Mouse (Mus musculus): Measurements from ENCODE around the gene Fbxw25. TPM values are rescaled to one million over a fixed set of nuclear protein-coding genes. Genes with fewer than 3 reads are reported as not detected.
A peak's percentile ranks its signal among the peaks of the same experiment; 100 is the strongest.
"Not testable (repeated sequence)": the region's sequence is repeated elsewhere in the genome, so short reads cannot be mapped to it uniquely, and the experiment has no call there.

Fbxw25 gene
- not detected for total RNA-seq (2021)
- not detected in 2 replicates for polyA plus RNA-seq (2012; rRNA removed)
- long read RNA-seq: 0 reads

DNA sequence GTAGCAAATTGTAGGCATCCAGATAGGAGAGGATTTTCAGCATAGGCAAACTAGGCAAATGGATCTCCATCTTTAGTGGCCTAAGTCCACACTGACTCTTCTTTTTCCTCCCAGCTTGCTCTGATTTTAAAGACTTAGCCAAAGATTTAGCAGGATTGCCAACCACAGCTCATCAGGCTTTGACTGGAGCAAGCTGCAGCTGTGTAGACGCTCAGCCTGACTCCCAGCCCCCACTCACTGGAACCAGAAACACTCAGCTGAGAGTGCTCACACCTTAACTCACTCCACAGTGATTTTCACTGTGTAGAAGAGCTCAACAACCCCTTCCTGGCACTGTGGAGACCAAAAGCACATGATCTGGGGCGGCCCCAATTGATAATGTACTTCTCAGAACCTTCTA lies at the start of gene Fbxw25:
TSS of gene Fbxw25 (minus strand) at position 101 of the 400 bp plus-strand sequence.
- H3K36me3 ChIP-seq (ENCODE audit: control insufficient read depth, insufficient read depth, low read length); H3K4me3 ChIP-seq; H3K27ac ChIP-seq; H3K79me2 ChIP-seq (replicated peaks; ENCODE audit: control insufficient read depth, insufficient read depth, low read length); intact Hi-C loops (cut with DNase I); H3K9ac ChIP-seq (ENCODE audit: low read depth, low read length); H3K4me1 ChIP-seq (ENCODE audit: control insufficient read depth, insufficient read depth, low read length); H3K27me3 ChIP-seq (ENCODE audit: control insufficient read depth, insufficient read depth, low read length); DNase-seq: not testable (repeated sequence)
- WGBS: 61% methylated on average over 2 of the region's 2 CpGs

DNA sequence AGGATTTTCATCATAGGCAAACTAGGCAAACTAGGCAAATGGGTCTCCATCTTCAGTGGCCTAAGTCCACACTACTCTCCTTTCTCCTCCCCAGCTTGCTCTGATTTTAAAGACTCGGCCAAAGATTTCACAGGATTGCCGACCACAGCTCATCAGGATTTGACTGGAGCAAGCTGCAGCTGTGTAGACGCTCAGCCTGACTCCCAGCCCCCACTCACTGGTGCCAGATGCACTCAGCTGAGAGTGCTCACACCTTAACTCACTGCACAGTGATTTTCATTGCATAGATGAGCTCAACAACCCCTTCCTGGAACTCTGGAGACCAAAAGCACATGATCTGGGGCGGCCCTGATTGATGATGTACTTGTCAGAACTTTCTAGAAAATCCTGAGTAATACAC lies 38.1 kb upstream of the Fbxw25 start, which contains the start of gene Fbxw18:
TSS of gene Fbxw18 (minus strand) at position 101 of the 400 bp plus-strand sequence.
- DNase-seq; H3K27me3 ChIP-seq (ENCODE audit: control insufficient read depth, insufficient read depth, low read length); H3K4me1 ChIP-seq (ENCODE audit: control insufficient read depth, insufficient read depth, low read length); H3K4me3 ChIP-seq; H3K9ac ChIP-seq (ENCODE audit: low read depth, low read length); H3K36me3 ChIP-seq (ENCODE audit: control insufficient read depth, insufficient read depth, low read length); H3K79me2 ChIP-seq (replicated peaks; ENCODE audit: control insufficient read depth, insufficient read depth, low read length); intact Hi-C loops (cut with DNase I); H3K27ac ChIP-seq: not testable (repeated sequence)
- 64% methylated on average over 4 of the region's 4 CpGs for WGBS

DNA sequence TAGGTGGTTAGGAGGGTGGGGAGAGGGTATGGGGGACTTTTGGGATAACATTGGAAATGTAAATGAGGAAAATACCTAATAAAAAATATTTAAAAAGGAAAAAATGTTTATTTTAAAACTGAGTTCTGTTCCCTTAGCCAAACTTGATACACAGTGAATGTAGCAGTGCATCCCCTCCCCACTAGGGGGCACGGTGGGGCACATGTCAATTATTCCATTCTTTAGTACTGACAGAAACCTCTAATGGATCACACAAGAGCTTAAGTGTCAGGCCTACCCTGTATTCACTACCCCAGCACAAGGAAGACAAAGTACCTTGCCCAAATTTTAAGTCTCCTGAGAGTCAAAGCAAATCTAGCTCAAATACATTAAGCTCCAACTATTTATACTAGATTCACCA lies 20.8 kb upstream of the Fbxw25 start:
- Histone ChIP-seq H3K4me1 (ENCODE audit: control insufficient read depth, insufficient read depth, low read length) (no peaks in the 10 kb centered on the region), H3K4me3 (no peak overlapping the region), H3K27ac (no peak overlapping the region), H3K79me2 (replicated peaks; ENCODE audit: control insufficient read depth, insufficient read depth, low read length) (no peaks in the 10 kb centered on the region), H3K27me3 (ENCODE audit: control insufficient read depth, insufficient read depth, low read length) (no peaks in the 10 kb centered on the region), H3K36me3 (ENCODE audit: control insufficient read depth, insufficient read depth, low read length) (no peaks in the 10 kb centered on the region), H3K9ac (ENCODE audit: low read depth, low read length) (no peak overlapping the region)
- TF ChIP-seq CTCF (IDR thresholded peaks at IDR 0.05) (peak; percentile 79), POLR2A (IDR thresholded peaks at IDR 0.05; ENCODE audit: insufficient read depth, low read depth, low read length) (no peak), EP300 (IDR thresholded peaks at IDR 0.05; ENCODE audit: insufficient read depth, low read depth, low read length) (no peak)
- intact Hi-C loops (cut with DNase I): loop anchor here (10.0 kb wide), 1 partner anchor 150 kb away; the partner anchor contains the start of gene Nme6
- peak; percentile 13 to 47 for DNase-seq
- 6% methylated on average over 1 of the region's 1 CpGs for WGBS

DNA sequence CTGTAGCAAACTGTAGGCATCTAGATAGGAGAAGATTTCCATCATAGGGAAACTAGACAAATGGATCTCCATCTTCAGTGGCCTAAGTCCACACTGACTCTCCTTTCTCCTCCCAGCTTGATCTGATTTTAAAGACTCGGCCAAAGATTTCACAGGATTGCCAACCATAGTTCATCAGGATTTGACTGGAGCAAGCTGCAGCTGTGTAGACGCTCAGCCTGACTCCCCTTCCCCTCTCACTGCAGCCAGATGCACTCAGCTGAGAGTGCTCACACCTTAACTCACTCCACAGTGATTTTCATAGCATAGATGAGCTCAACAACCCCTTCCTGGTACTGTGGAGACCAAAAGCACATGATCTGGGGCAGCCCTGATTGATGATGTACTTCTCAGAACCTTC lies 38.5 kb downstream of the Fbxw25 start, which contains the start of gene Fbxw24:
TSS of gene Fbxw24 (minus strand) at position 101 of the 400 bp plus-strand sequence.
- intact Hi-C loops (cut with DNase I); H3K4me1 ChIP-seq (ENCODE audit: control insufficient read depth, insufficient read depth, low read length); H3K9ac ChIP-seq (ENCODE audit: low read depth, low read length); H3K27ac ChIP-seq; H3K27me3 ChIP-seq (ENCODE audit: control insufficient read depth, insufficient read depth, low read length); DNase-seq; H3K36me3 ChIP-seq (ENCODE audit: control insufficient read depth, insufficient read depth, low read length); H3K4me3 ChIP-seq; H3K79me2 ChIP-seq (replicated peaks; ENCODE audit: control insufficient read depth, insufficient read depth, low read length): not testable (repeated sequence)
- 68% methylated on average over 2 of the region's 2 CpGs for WGBS

DNA sequence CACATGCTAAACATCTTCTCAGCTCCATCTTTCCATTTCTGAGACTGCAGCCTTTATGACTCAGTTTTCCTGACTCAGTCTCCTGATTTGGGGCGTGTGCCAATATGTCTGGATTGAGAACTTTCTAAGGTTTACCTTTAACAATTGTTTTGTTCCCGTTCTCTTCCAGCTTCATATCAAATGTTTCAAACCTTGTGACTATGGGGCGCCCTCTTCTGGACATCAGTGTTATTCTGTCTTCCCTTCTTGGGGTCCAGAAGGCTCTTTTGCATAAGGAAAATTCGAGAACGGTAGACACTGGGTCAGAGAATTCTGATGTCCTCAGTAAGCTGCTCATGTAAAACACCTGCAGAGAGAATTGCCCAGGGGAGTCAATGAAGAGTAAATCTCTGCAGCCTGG lies 57.6 kb downstream of the Fbxw25 start:
- 0 out of 2 replicates have a peak, but pooled peaks have one; percentile 16 for TF ChIP-seq CTCF (IDR thresholded peaks at IDR 0.05)
- H3K4me3 ChIP-seq; H3K4me1 ChIP-seq (ENCODE audit: control insufficient read depth, insufficient read depth, low read length); H3K27me3 ChIP-seq (ENCODE audit: control insufficient read depth, insufficient read depth, low read length); H3K27ac ChIP-seq; H3K79me2 ChIP-seq (replicated peaks; ENCODE audit: control insufficient read depth, insufficient read depth, low read length); H3K9ac ChIP-seq (ENCODE audit: low read depth, low read length); DNase-seq; H3K36me3 ChIP-seq (ENCODE audit: control insufficient read depth, insufficient read depth, low read length); intact Hi-C loops (cut with DNase I): not testable (repeated sequence)
- WGBS: 36% methylated on average over 5 of the region's 5 CpGs

DNA sequence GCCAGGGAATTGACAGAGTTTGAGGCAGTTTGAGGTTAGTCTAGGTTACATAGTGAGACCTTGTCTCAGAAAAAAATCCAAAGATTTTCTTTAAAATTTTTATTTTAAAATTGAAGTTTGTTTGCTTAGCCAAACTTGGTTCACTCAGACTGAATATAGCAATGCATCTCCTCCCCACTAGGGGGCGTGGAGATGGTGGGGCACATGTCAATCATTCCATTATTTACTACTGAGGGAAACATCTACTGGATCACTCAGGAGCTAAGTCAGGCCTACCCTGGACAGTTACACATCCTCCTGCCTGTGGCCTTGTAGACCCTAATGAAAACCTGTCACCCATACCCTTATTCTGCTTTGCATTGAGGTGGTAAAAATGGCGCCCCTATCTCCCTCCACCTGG lies 62.3 kb downstream of the Fbxw25 start:
- H3K36me3 ChIP-seq (ENCODE audit: control insufficient read depth, insufficient read depth, low read length); DNase-seq; H3K9ac ChIP-seq (ENCODE audit: low read depth, low read length); H3K27me3 ChIP-seq (ENCODE audit: control insufficient read depth, insufficient read depth, low read length); H3K27ac ChIP-seq; H3K4me1 ChIP-seq (ENCODE audit: control insufficient read depth, insufficient read depth, low read length); H3K79me2 ChIP-seq (replicated peaks; ENCODE audit: control insufficient read depth, insufficient read depth, low read length); H3K4me3 ChIP-seq; intact Hi-C loops (cut with DNase I): not testable (repeated sequence)
- WGBS: 47% methylated on average over 2 of the region's 2 CpGs
- TF ChIP-seq CTCF (IDR thresholded peaks at IDR 0.05): peak; percentile 32

DNA sequence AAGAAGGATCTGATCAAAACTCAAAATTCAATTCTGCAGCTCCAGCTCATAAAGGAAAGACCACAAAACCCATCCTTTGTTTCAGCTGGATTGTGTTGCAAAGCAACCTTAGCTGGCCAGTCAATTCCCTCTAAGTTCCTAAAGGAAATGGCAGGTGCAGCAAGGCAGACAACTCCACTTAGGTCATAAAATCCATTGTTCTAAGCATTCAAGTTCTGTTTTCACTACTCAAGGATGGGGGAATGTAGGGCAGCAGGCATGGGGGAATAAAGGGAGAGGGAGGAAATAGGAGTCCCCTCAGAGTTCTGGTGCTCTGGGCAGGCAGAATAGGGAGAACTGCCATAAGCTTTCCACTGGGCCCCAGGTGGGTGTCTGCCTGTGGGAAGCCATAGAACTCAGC lies 67.2 kb downstream of the Fbxw25 start:
- Histone ChIP-seq H3K27ac (no peak overlapping the region), H3K9ac (ENCODE audit: low read depth, low read length) (no peak overlapping the region), H3K4me3 (no peak overlapping the region), H3K4me1 (ENCODE audit: control insufficient read depth, insufficient read depth, low read length) (no peaks in the 10 kb centered on the region), H3K79me2 (replicated peaks; ENCODE audit: control insufficient read depth, insufficient read depth, low read length) (no peaks in the 10 kb centered on the region), H3K27me3 (ENCODE audit: control insufficient read depth, insufficient read depth, low read length) (no peaks in the 10 kb centered on the region), H3K36me3 (ENCODE audit: control insufficient read depth, insufficient read depth, low read length) (no peaks in the 10 kb centered on the region)
- intact Hi-C loops (cut with DNase I): no loop called here
- no peak for TF ChIP-seq POLR2A (IDR thresholded peaks at IDR 0.05; ENCODE audit: insufficient read depth, low read depth, low read length)
- TF ChIP-seq EP300 (IDR thresholded peaks at IDR 0.05; ENCODE audit: insufficient read depth, low read depth, low read length): no peak
- no peak for TF ChIP-seq CTCF (IDR thresholded peaks at IDR 0.05)
- DNase-seq: no peak

Other genes with a start within 250 kb of the Fbxw25 start
- gene Fbxw16, start 215.5 kb downstream of the Fbxw25 start, total RNA-seq (2021): not detected
- not detected in 2 replicates for gene Fbxw16, start 215.5 kb downstream of the Fbxw25 start, polyA plus RNA-seq (2012; rRNA removed)
- gene Fbxw19, start 168.8 kb downstream of the Fbxw25 start, total RNA-seq (2021): not detected
- not detected in 2 replicates for gene Fbxw19, start 168.8 kb downstream of the Fbxw25 start, polyA plus RNA-seq (2012; rRNA removed)
- not detected for gene Fbxw15, start 96.4 kb downstream of the Fbxw25 start, total RNA-seq (2021)
- gene Fbxw15, start 96.4 kb downstream of the Fbxw25 start, polyA plus RNA-seq (2012; rRNA removed): not detected in 2 replicates
- not detected for gene Fbxw24, start 38.6 kb downstream of the Fbxw25 start, total RNA-seq (2021)
- gene Fbxw24, start 38.6 kb downstream of the Fbxw25 start, polyA plus RNA-seq (2012; rRNA removed): not detected in 2 replicates
- not detected for gene Fbxw18, start 38.0 kb upstream of the Fbxw25 start, total RNA-seq (2021)
- gene Fbxw18, start 38.0 kb upstream of the Fbxw25 start, polyA plus RNA-seq (2012; rRNA removed): not detected in 2 replicates
- gene Fbxw26, start 81.4 kb upstream of the Fbxw25 start, total RNA-seq (2021): not detected
- gene Fbxw26, start 81.4 kb upstream of the Fbxw25 start, polyA plus RNA-seq (2012; rRNA removed): not detected in 2 replicates
- not detected for gene Fbxw27, start 126.0 kb upstream of the Fbxw25 start, total RNA-seq (2021)
- not detected in 2 replicates for gene Fbxw27, start 126.0 kb upstream of the Fbxw25 start, polyA plus RNA-seq (2012; rRNA removed)
- gene Spink8, start 147.6 kb upstream of the Fbxw25 start, total RNA-seq (2021): not detected
- gene Spink8, start 147.6 kb upstream of the Fbxw25 start, polyA plus RNA-seq (2012; rRNA removed): not detected in 2 replicates
- 10 to 100 TPM; 20.1 to 20.6 TPM for gene Nme6, start 168.1 kb upstream of the Fbxw25 start, total RNA-seq (2021)
- gene Nme6, start 168.1 kb upstream of the Fbxw25 start, polyA plus RNA-seq (2012; rRNA removed): 31.0 and 43.0 TPM in 2 replicates
- gene Camp, start 185.0 kb upstream of the Fbxw25 start, total RNA-seq (2021): not detected
- gene Camp, start 185.0 kb upstream of the Fbxw25 start, polyA plus RNA-seq (2012; rRNA removed): 0.35 and 1.5 TPM in 2 replicates
- 1 to 10 TPM; 4.4 to 4.9 TPM for gene Cdc25a, start 210.9 kb upstream of the Fbxw25 start, total RNA-seq (2021)
- 2.1 and 2.8 TPM in 2 replicates for gene Cdc25a, start 210.9 kb upstream of the Fbxw25 start, polyA plus RNA-seq (2012; rRNA removed)

Data from heart, adult 2 months (tissue).